Mouse (Mus musculus): ENCODE results near the gene C130032M10Rik.
A peak's percentile ranks its signal among the peaks of the same experiment; 100 is the strongest.

Gene C130032M10Rik

GRCm38 (mm10) chr9:114515364-114515763, at the start of gene C130032M10Rik:
Gene C130032M10Rik, plus strand, starts transcription at chr9:114515697.
- no peak for DNase-seq (ENCODE audit: low read depth, low spot score)

GRCm38 (mm10) chr9:114466871-114467270, 48.6 kb upstream of the C130032M10Rik start:
- DNase-seq (ENCODE audit: low read depth, low spot score): no peak

GRCm38 (mm10) chr9:114468217-114468616, 47.3 kb upstream of the C130032M10Rik start:
- DNase-seq (ENCODE audit: low read depth, low spot score): no peak

- DNase-seq (ENCODE audit: low read depth, low spot score): no peak
These were observed 46.8 kb upstream of the C130032M10Rik start for GRCm38 (mm10) chr9:114468701-114469100.

GRCm38 (mm10) chr9:114471892-114472291, 43.6 kb upstream of the C130032M10Rik start:
- DNase-seq (ENCODE audit: low read depth, low spot score): no peak

GRCm38 (mm10) chr9:114477019-114477418, 38.5 kb upstream of the C130032M10Rik start:
- no peak for DNase-seq (ENCODE audit: low read depth, low spot score)

- no peak for DNase-seq (ENCODE audit: low read depth, low spot score)
These were observed 34.6 kb upstream of the C130032M10Rik start for GRCm38 (mm10) chr9:114480940-114481339.

GRCm38 (mm10) chr9:114484771-114485170, 30.7 kb upstream of the C130032M10Rik start:
- DNase-seq (ENCODE audit: low read depth, low spot score): no peak

GRCm38 (mm10) chr9:114486808-114487207, 28.7 kb upstream of the C130032M10Rik start:
- DNase-seq (ENCODE audit: low read depth, low spot score): no peak

GRCm38 (mm10) chr9:114487481-114488258, 27.8 kb upstream of the C130032M10Rik start:
- DNase-seq (ENCODE audit: low read depth, low spot score): no peak

GRCm38 (mm10) chr9:114496469-114496868, 19.0 kb upstream of the C130032M10Rik start:
- DNase-seq (ENCODE audit: low read depth, low spot score): no peak

- DNase-seq (ENCODE audit: low read depth, low spot score): peak; percentile 12
These were observed 17.3 kb upstream of the C130032M10Rik start for GRCm38 (mm10) chr9:114498218-114498617.

- DNase-seq (ENCODE audit: low read depth, low spot score): no peak
These were observed 15.5 kb upstream of the C130032M10Rik start for GRCm38 (mm10) chr9:114499783-114500515.

- DNase-seq (ENCODE audit: low read depth, low spot score): no peak
These were observed 14.4 kb upstream of the C130032M10Rik start for GRCm38 (mm10) chr9:114501111-114501510.

GRCm38 (mm10) chr9:114501913-114502312, 13.6 kb upstream of the C130032M10Rik start:
- no peak for DNase-seq (ENCODE audit: low read depth, low spot score)

- no peak for DNase-seq (ENCODE audit: low read depth, low spot score)
These were observed 12.6 kb upstream of the C130032M10Rik start for GRCm38 (mm10) chr9:114502711-114503427.

GRCm38 (mm10) chr9:114504816-114505215, 10.7 kb upstream of the C130032M10Rik start, which contains the start of gene Ccr4:
Gene Ccr4, minus strand, starts transcription at chr9:114504916.
- no peak for DNase-seq (ENCODE audit: low read depth, low spot score)

- no peak for DNase-seq (ENCODE audit: low read depth, low spot score)
These were observed 8.9 kb upstream of the C130032M10Rik start for GRCm38 (mm10) chr9:114506564-114506963.

GRCm38 (mm10) chr9:114507421-114507820, 8.1 kb upstream of the C130032M10Rik start:
- DNase-seq (ENCODE audit: low read depth, low spot score): no peak

- no peak for DNase-seq (ENCODE audit: low read depth, low spot score)
These were observed 5.7 kb upstream of the C130032M10Rik start for GRCm38 (mm10) chr9:114509785-114510184.

GRCm38 (mm10) chr9:114512831-114513230, 2.7 kb upstream of the C130032M10Rik start:
- no peak for DNase-seq (ENCODE audit: low read depth, low spot score)

- no peak for DNase-seq (ENCODE audit: low read depth, low spot score)
These were observed 2.5 kb downstream of the C130032M10Rik start for GRCm38 (mm10) chr9:114517924-114518497.

Measured in c-Kit-negative CD71-positive TER-119-positive erythroid progenitor cells, embryonic 14.5 days (primary cell).